Mouse (Mus musculus) heart, embryonic 12.5 days (tissue): ENCODE measurements around the gene Ect2. TPM values are rescaled to one million over a fixed set of nuclear protein-coding genes. Genes with fewer than 3 reads are reported as not detected.
A peak's percentile ranks its signal among the peaks of the same experiment; 100 is the strongest.

Experiments
- ATAC-seq: fragments of 200-750 bp; cut with Nextera tagmentation; 2 replicates; pipeline ENCODE4 v1.8.0; 2017; ENCODE audit warnings: moderate TSS enrichment, moderate library complexity; ENCODE audit not compliant: insufficient number of reproducible peaks, low FRiP score
- H3K27ac ChIP-seq: fragments of 300-500 bp; sonication (generic); 2 replicates; pipeline ENCODE4 v1.5.1; 2016; ENCODE audit warnings: mild to moderate bottlenecking, moderate library complexity; ENCODE audit not compliant: poor library complexity, severe bottlenecking
- H3K27me3 ChIP-seq: fragments of 300-500 bp; sonication (generic); replicated peaks from 2 replicates; pipeline ENCODE4 v1.6.1; 2016; ENCODE audit warnings: mild to moderate bottlenecking, moderate library complexity
- H3K36me3 ChIP-seq: fragments of 300-500 bp; sonication (generic); 2 replicates; pipeline ENCODE4 v1.6.1; 2016; ENCODE audit warnings: mild to moderate bottlenecking, moderate library complexity
- H3K4me1 ChIP-seq: fragments of 300-500 bp; sonication (generic); replicated peaks from 2 replicates; pipeline ENCODE4 v1.6.1; 2016; ENCODE audit warnings: mild to moderate bottlenecking
- H3K4me2 ChIP-seq: fragments of 300-500 bp; sonication (generic); 2 replicates; pipeline ENCODE4 v1.6.1; 2016; ENCODE audit warnings: mild to moderate bottlenecking, moderate library complexity
- H3K4me3 ChIP-seq: fragments of 300-500 bp; sonication (generic); 2 replicates; pipeline ENCODE4 v1.5.1; 2016; ENCODE audit warnings: mild to moderate bottlenecking
- H3K9ac ChIP-seq: fragments of 300-500 bp; sonication (generic); 2 replicates; pipeline ENCODE4 v1.6.1; 2016; ENCODE audit warnings: mild to moderate bottlenecking, moderate library complexity
- H3K9me3 ChIP-seq: fragments of 300-500 bp; sonication (generic); replicated peaks from 2 replicates; pipeline ENCODE4 v1.6.1; 2016; ENCODE audit warnings: mild to moderate bottlenecking, moderate library complexity
- WGBS: fragments of 180-500 bp; shearing (Covaris S2); methylation state at CpG from one replicate; pipeline ENCODE4 v1.1.7; 2016; 5-methylcytosine and 5-hydroxymethylcytosine counted together
- polyA plus RNA-seq: library from polyadenylated mRNA; unstranded; fragments of >200 nt; fragmentation: Nextera tagmentation; extraction: Ambion mirVana; gene quantifications from 2 replicates; pipeline ENCODE4 v1.2.1, GENCODE M21; 2016

The Ect2 gene
- polyA plus RNA-seq, 1 experiment from 2014 or later, result 64.0 TPM

- ATAC-seq, result no peak
- Histone ChIP-seq H3K4me2 (no peak overlapping the region), H3K27me3 (no peaks in the 10 kb centered on the region), H3K9me3 (no peaks in the 10 kb centered on the region), H3K9ac (no peak overlapping the region), H3K4me3 (no peak overlapping the region), H3K36me3 (no peaks in the 10 kb centered on the region), H3K27ac (no peak overlapping the region), H3K4me1 (peaks cover 30% of the 10 kb centered on the region)
- WGBS, result 71% methylated on average over 3 of the region's 3 CpGs
Observed at GRCm38 (mm10) chr3:27156594-27156949, 2.9 kb upstream of the Ect2 start.

GRCm38 (mm10) chr3:27155856-27156593 lies 2.3 kb upstream of the Ect2 start:
- H3K4me2 ChIP-seq, result no peak overlapping the region
- 67% methylated on average over 9 of the region's 9 CpGs for WGBS
- H3K27me3 ChIP-seq, result no peaks in the 10 kb centered on the region
- H3K4me3 ChIP-seq, result no peak overlapping the region
- H3K27ac ChIP-seq, result peak overlapping the region; percentile 81
- H3K9me3 ChIP-seq, result no peaks in the 10 kb centered on the region
- no peaks in the 10 kb centered on the region for H3K36me3 ChIP-seq
- peaks cover 33% of the 10 kb centered on the region for H3K4me1 ChIP-seq
- no peak for ATAC-seq
- no peak overlapping the region for H3K9ac ChIP-seq

GRCm38 (mm10) chr3:27155051-27155855 lies 1.6 kb upstream of the Ect2 start:
- Histone ChIP-seq H3K9ac (no peak overlapping the region), H3K4me1 (peaks cover 33% of the 10 kb centered on the region), H3K36me3 (peaks cover under 1% of the 10 kb centered on the region; the same call in 1 of the 2 replicates), H3K27me3 (no peaks in the 10 kb centered on the region), H3K4me3 (no peak overlapping the region), H3K27ac (peak overlapping the region; percentile 81), H3K9me3 (no peaks in the 10 kb centered on the region), H3K4me2 (peak overlapping the region; percentile 2; the same call in 1 of the 2 replicates)
- no peak for ATAC-seq
- WGBS, result 17% methylated on average over 6 of the region's 6 CpGs

- WGBS, result 60% methylated on average over 2 of the region's 2 CpGs
- ATAC-seq, result peak; percentile 17; the same call in 1 of the 2 replicates
- peak overlapping the region; percentile 81 for H3K27ac ChIP-seq
- peak overlapping the region; percentile 94 for H3K4me3 ChIP-seq
- peak overlapping the region; percentile 26 for H3K9ac ChIP-seq
- peak overlapping the region; percentile 55 for H3K4me2 ChIP-seq
- H3K4me1 ChIP-seq, result peaks cover 33% of the 10 kb centered on the region
- no peaks in the 10 kb centered on the region for H3K9me3 ChIP-seq
- no peaks in the 10 kb centered on the region for H3K27me3 ChIP-seq
- H3K36me3 ChIP-seq, result peaks cover 9% of the 10 kb centered on the region
Observed at GRCm38 (mm10) chr3:27154280-27154679, 602 bp upstream of the Ect2 start.

- peaks cover 13% of the 10 kb centered on the region for H3K36me3 ChIP-seq
- H3K27ac ChIP-seq, result peak overlapping the region; percentile 76
- WGBS, result under 1% methylated on average over 31 of the region's 31 CpGs
- H3K9me3 ChIP-seq, result no peaks in the 10 kb centered on the region
- peak; percentile 39 for ATAC-seq
- peaks cover 30% of the 10 kb centered on the region for H3K4me1 ChIP-seq
- peak overlapping the region; percentile 90 for H3K9ac ChIP-seq
- peak overlapping the region; percentile 94 for H3K4me3 ChIP-seq
- H3K27me3 ChIP-seq, result no peaks in the 10 kb centered on the region
- H3K4me2 ChIP-seq, result peak overlapping the region; percentile 66
Observed at GRCm38 (mm10) chr3:27153191-27153671, 447 bp downstream of the Ect2 start.

GRCm38 (mm10) chr3:27145733-27146132 lies 7.9 kb downstream of the Ect2 start:
- WGBS, result 90% methylated on average over 7 of the region's 7 CpGs
- no peak overlapping the region for H3K27ac ChIP-seq
- no peaks in the 10 kb centered on the region for H3K9me3 ChIP-seq
- H3K9ac ChIP-seq, result no peak overlapping the region
- H3K36me3 ChIP-seq, result peaks cover 61% of the 10 kb centered on the region
- no peak overlapping the region for H3K4me2 ChIP-seq
- no peaks in the 10 kb centered on the region for H3K4me1 ChIP-seq
- ATAC-seq, result no peak
- no peaks in the 10 kb centered on the region for H3K27me3 ChIP-seq
- H3K4me3 ChIP-seq, result no peak overlapping the region

GRCm38 (mm10) chr3:27143570-27143969 lies 10.1 kb downstream of the Ect2 start:
- peaks cover 65% of the 10 kb centered on the region for H3K36me3 ChIP-seq
- H3K4me3 ChIP-seq, result no peak overlapping the region
- H3K4me2 ChIP-seq, result no peak overlapping the region
- ATAC-seq, result no peak
- no peaks in the 10 kb centered on the region for H3K9me3 ChIP-seq
- H3K27me3 ChIP-seq, result no peaks in the 10 kb centered on the region
- H3K27ac ChIP-seq, result no peak overlapping the region
- no peaks in the 10 kb centered on the region for H3K4me1 ChIP-seq
- WGBS, result 88% methylated on average over 7 of the region's 7 CpGs
- no peak overlapping the region for H3K9ac ChIP-seq

GRCm38 (mm10) chr3:27140101-27140500 lies 13.6 kb downstream of the Ect2 start:
- Histone ChIP-seq H3K36me3 (peaks cover 75% of the 10 kb centered on the region), H3K4me3 (no peak overlapping the region)
- 88% methylated on average over 8 of the region's 8 CpGs for WGBS

GRCm38 (mm10) chr3:27121864-27122450 lies 31.7 kb downstream of the Ect2 start:
- WGBS, result 78% methylated on average over 9 of the region's 9 CpGs
- H3K9me3 ChIP-seq, result no peaks in the 10 kb centered on the region

More at GRCm38 (mm10) chr3:27140101-27140500, 13.6 kb downstream of the Ect2 start:
- Histone ChIP-seq H3K9ac (no peak overlapping the region), H3K9me3 (no peaks in the 10 kb centered on the region), H3K4me2 (no peak overlapping the region), H3K27me3 (no peaks in the 10 kb centered on the region), H3K27ac (no peak overlapping the region), H3K4me1 (no peaks in the 10 kb centered on the region)
- ATAC-seq, result no peak

GRCm38 (mm10) chr3:27120932-27121331 lies 32.7 kb downstream of the Ect2 start:
- no peaks in the 10 kb centered on the region for H3K27me3 ChIP-seq
- ATAC-seq, result no peak
- 82% methylated on average over 6 of the region's 6 CpGs for WGBS
- H3K4me3 ChIP-seq, result no peak overlapping the region
- H3K27ac ChIP-seq, result no peak overlapping the region
- no peak overlapping the region for H3K4me2 ChIP-seq
- no peaks in the 10 kb centered on the region for H3K9me3 ChIP-seq
- H3K9ac ChIP-seq, result no peak overlapping the region
- H3K4me1 ChIP-seq, result no peaks in the 10 kb centered on the region
- H3K36me3 ChIP-seq, result peaks cover 67% of the 10 kb centered on the region

More at GRCm38 (mm10) chr3:27121864-27122450, 31.7 kb downstream of the Ect2 start:
- Histone ChIP-seq H3K4me1 (no peaks in the 10 kb centered on the region), H3K27ac (no peak overlapping the region), H3K9ac (no peak overlapping the region), H3K36me3 (peaks cover 65% of the 10 kb centered on the region), H3K27me3 (no peaks in the 10 kb centered on the region), H3K4me2 (no peak overlapping the region), H3K4me3 (no peak overlapping the region)
- no peak for ATAC-seq

- H3K36me3 ChIP-seq, result peaks cover 69% of the 10 kb centered on the region
- 85% methylated on average over 4 of the region's 4 CpGs for WGBS
Observed at GRCm38 (mm10) chr3:27118227-27118626, 35.5 kb downstream of the Ect2 start.

More at GRCm38 (mm10) chr3:27118227-27118626, 35.5 kb downstream of the Ect2 start:
- Histone ChIP-seq H3K4me2 (no peak overlapping the region), H3K9ac (no peak overlapping the region), H3K4me3 (no peak overlapping the region), H3K4me1 (no peaks in the 10 kb centered on the region), H3K27ac (no peak overlapping the region), H3K9me3 (no peaks in the 10 kb centered on the region), H3K27me3 (no peaks in the 10 kb centered on the region)
- no peak for ATAC-seq
